Mouse (Mus musculus) liver, embryonic 12.5 days (tissue): ENCODE data around the gene Ulk4. TPM values are rescaled to one million over a fixed set of nuclear protein-coding genes. Genes with fewer than 3 reads are reported as not detected.

Source experiments
- ATAC-seq: fragments of 200-750 bp; cut with Nextera tagmentation; 2 replicates; pipeline ENCODE4 v1.8.0; 2017; ENCODE audit warnings: moderate number of reproducible peaks, mild to moderate bottlenecking, moderate library complexity
- H3K27ac ChIP-seq: fragments of 300-500 bp; sonication (generic); 2 replicates; pipeline ENCODE4 v1.5.1; 2016; ENCODE audit warnings: mild to moderate bottlenecking
- H3K27me3 ChIP-seq: fragments of 300-500 bp; sonication (generic); replicated peaks from 2 replicates; pipeline ENCODE4 v1.6.1; 2016; ENCODE audit warnings: mild to moderate bottlenecking, moderate library complexity
- H3K36me3 ChIP-seq: fragments of 300-500 bp; sonication (generic); 2 replicates; pipeline ENCODE4 v1.6.1; 2016; ENCODE audit warnings: mild to moderate bottlenecking, moderate library complexity
- H3K4me1 ChIP-seq: fragments of 300-500 bp; sonication (generic); 2 replicates; pipeline ENCODE4 v1.6.1; 2016
- H3K4me2 ChIP-seq: fragments of 300-500 bp; sonication (generic); 2 replicates; pipeline ENCODE4 v1.6.1; 2016; ENCODE audit warnings: mild to moderate bottlenecking, moderate library complexity
- H3K4me3 ChIP-seq: fragments of 300-500 bp; sonication (generic); 2 replicates; pipeline ENCODE4 v1.5.1; 2016; ENCODE audit warnings: mild to moderate bottlenecking, moderate library complexity
- H3K9ac ChIP-seq: fragments of 300-500 bp; sonication (generic); 2 replicates; pipeline ENCODE4 v1.6.1; 2016; ENCODE audit warnings: mild to moderate bottlenecking, moderate library complexity
- H3K9me3 ChIP-seq: fragments of 300-500 bp; sonication (generic); replicated peaks from 2 replicates; pipeline ENCODE4 v1.6.1; 2016; ENCODE audit warnings: mild to moderate bottlenecking, moderate library complexity
- WGBS: fragments of 180-500 bp; shearing (Covaris S2); methylation state at CpG from one replicate; pipeline ENCODE4 v1.1.7; 2016; ENCODE audit not compliant: insufficient replicate concordance; 5-methylcytosine and 5-hydroxymethylcytosine counted together
- polyA plus RNA-seq: library from polyadenylated mRNA; unstranded; fragments of >200 nt; fragmentation: Nextera tagmentation; extraction: Ambion mirVana; gene quantifications from 2 replicates; pipeline ENCODE4 v1.2.1, GENCODE M21; 2016

Ulk4 gene
- polyA plus RNA-seq, 1 experiment from 2014 or later, result 52.6 TPM

DNA sequence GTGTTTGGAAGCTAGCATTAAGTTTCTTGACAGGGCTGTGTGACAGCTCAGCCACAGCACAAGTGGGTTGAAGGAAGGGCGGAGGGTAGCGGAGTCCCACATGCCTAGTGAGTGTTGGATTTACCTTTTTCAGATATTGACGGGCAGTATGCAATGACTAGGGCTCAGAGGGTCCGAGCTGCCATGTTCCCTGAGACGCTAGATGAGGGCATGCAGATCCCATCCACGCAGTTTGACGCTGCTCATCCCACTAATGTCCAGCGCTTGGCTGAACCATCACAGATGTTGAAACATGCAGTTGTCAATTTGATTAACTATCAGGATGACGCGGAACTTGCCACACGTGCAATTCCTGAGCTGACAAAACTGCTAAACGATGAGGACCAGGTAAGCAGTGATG is 326.2 kb downstream of the Ulk4 start:
- no peak for ATAC-seq
- H3K9me3 ChIP-seq, result no peaks in the 10 kb centered on the region
- 89% methylated on average over 12 of the region's 12 CpGs for WGBS
- no peak overlapping the region for H3K4me3 ChIP-seq
- no peak overlapping the region for H3K27ac ChIP-seq
- peaks cover 20% of the 10 kb centered on the region for H3K4me1 ChIP-seq
- H3K4me2 ChIP-seq, result no peak overlapping the region
- H3K9ac ChIP-seq, result no peak overlapping the region
- no peaks in the 10 kb centered on the region for H3K27me3 ChIP-seq
- H3K36me3 ChIP-seq, result peaks cover 71% of the 10 kb centered on the region

DNA sequence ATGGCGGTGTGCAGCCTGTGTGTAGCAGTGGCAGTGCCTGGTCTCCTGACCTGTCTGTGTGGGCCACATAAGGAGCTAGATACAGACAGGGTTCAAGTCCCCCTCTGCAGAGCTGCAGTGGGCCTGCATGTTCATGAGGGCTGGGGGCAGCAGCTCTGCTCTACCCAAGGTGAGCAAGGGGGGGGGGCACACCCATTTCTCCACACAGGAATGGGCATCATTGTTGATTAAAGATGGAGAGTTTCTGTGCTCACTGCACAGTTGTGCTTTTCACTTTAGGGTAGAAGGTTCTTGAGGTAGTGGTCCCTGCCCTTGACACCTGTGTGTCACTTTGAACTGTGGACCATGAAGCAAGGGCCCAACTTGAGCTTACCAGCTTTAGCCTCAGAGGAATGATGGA is 328.2 kb downstream of the Ulk4 start:
- no peaks in the 10 kb centered on the region for H3K9me3 ChIP-seq
- H3K4me1 ChIP-seq, result peaks cover 38% of the 10 kb centered on the region
- ATAC-seq, result no peak
- H3K27ac ChIP-seq, result no peak overlapping the region
- WGBS, result 85% methylated on average over 1 of the region's 1 CpGs
- H3K36me3 ChIP-seq, result peaks cover 56% of the 10 kb centered on the region
- no peaks in the 10 kb centered on the region for H3K27me3 ChIP-seq
- no peak overlapping the region for H3K4me2 ChIP-seq
- H3K4me3 ChIP-seq, result no peak overlapping the region
- no peak overlapping the region for H3K9ac ChIP-seq

DNA sequence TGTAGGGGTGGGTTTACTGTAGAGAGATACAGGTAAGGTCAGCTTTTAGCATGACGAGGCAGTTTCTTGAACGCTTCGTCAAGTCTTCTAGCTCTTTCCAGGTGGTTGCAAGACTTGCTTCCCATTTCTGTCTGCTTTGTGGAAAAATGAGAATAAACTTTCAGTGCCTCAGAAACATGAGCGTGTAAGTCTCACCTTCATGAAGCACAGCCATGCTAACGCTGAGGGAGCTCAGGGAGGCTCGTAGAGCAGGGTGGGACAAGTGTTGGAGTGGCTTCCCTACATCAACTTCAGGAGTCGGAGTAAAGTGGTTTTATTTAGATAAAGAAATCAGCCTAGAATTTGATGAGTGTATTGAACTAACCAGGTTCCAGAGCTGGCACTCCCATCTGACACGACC is 330.9 kb downstream of the Ulk4 start:
- no peak for ATAC-seq
- Histone ChIP-seq H3K36me3 (peaks cover 54% of the 10 kb centered on the region), H3K9me3 (no peaks in the 10 kb centered on the region), H3K9ac (no peak overlapping the region), H3K27me3 (no peaks in the 10 kb centered on the region), H3K27ac (no peak overlapping the region), H3K4me1 (peaks cover 62% of the 10 kb centered on the region), H3K4me2 (no peak overlapping the region), H3K4me3 (no peak overlapping the region)
- WGBS, result 81% methylated on average over 8 of the region's 8 CpGs

GRCm38 (mm10) chr9:120944211-120944610 is 332.8 kb downstream of the Ulk4 start:
- 29% methylated on average over 3 of the region's 3 CpGs for WGBS
- Histone ChIP-seq H3K27me3 (no peaks in the 10 kb centered on the region), H3K4me3 (no peak overlapping the region), H3K36me3 (peaks cover 56% of the 10 kb centered on the region), H3K9me3 (no peaks in the 10 kb centered on the region), H3K4me1 (peaks cover 81% of the 10 kb centered on the region), H3K9ac (no peak overlapping the region), H3K4me2 (peak overlapping the region; percentile 21; the same call in 1 of the 2 replicates), H3K27ac (peak overlapping the region; percentile 32; the same call in 1 of the 2 replicates)
- ATAC-seq, result 0 out of 2 replicates have a peak, but pooled peaks have one; percentile 45

DNA sequence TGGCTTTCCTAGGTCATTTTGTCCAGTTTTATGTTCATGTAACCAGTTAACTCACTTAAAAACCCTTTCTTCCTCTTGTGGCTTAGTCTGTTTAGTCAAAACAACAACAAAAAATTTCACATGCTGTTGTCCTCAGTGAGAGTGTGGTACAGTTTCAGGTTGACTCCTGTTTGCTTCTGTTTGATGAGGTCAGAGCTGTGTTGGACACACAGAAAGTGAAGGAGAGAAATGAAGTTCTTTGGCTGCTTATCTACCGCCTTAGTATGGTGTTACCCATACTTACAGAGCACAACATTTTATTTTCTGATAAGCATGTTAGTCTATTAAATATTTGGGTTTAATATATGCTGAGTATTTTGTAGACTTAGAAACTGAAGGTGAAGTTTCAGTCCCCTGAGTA is 333.2 kb downstream of the Ulk4 start:
- H3K27me3 ChIP-seq, result no peaks in the 10 kb centered on the region
- peaks cover 81% of the 10 kb centered on the region for H3K4me1 ChIP-seq
- 0 out of 2 replicates have a peak overlapping the region, but pooled peaks have one; percentile 7 for H3K27ac ChIP-seq
- no peaks in the 10 kb centered on the region for H3K9me3 ChIP-seq
- no peak overlapping the region for H3K9ac ChIP-seq
- peak; percentile 57 for ATAC-seq
- 38% methylated on average over 1 of the region's 1 CpGs for WGBS
- peaks cover 53% of the 10 kb centered on the region for H3K36me3 ChIP-seq
- H3K4me3 ChIP-seq, result no peak overlapping the region
- peak overlapping the region; percentile 21; the same call in 1 of the 2 replicates for H3K4me2 ChIP-seq

DNA sequence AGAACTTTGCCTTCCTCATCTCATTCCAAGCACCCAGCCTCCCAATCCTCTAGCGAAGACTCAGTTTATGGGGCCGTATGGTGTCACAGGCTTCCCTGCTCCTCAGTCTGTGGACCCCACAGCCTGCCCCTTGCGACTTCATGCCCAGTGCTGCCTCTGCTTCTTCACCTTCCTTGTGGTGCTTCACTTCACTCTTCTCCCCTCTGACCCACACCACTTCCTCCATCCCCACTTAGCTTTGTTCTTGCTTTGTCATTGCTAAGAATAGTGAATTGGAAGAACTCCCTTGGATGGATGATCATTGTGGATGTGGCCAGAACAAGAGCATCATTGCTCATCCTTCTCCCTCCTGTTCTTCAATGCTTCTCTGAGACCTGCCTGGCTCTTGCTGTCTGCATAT is 336.1 kb downstream of the Ulk4 start:
- Histone ChIP-seq H3K9ac (no peak overlapping the region), H3K4me3 (no peak overlapping the region), H3K27ac (no peak overlapping the region), H3K4me1 (peaks cover 95% of the 10 kb centered on the region), H3K27me3 (no peaks in the 10 kb centered on the region), H3K9me3 (no peaks in the 10 kb centered on the region), H3K4me2 (no peak overlapping the region), H3K36me3 (peaks cover 66% of the 10 kb centered on the region)
- WGBS, result 87% methylated on average over 3 of the region's 3 CpGs
- ATAC-seq, result no peak

- H3K4me2 ChIP-seq, result peak overlapping the region; percentile 82
- H3K27ac ChIP-seq, result no peak overlapping the region
- ATAC-seq, result no peak
- peak overlapping the region; percentile 93; the same call in 1 of the 2 replicates for H3K9ac ChIP-seq
- no peaks in the 10 kb centered on the region for H3K9me3 ChIP-seq
- peaks cover 40% of the 10 kb centered on the region for H3K36me3 ChIP-seq
- H3K4me3 ChIP-seq, result peak overlapping the region; percentile 92
- H3K4me1 ChIP-seq, result peaks cover 70% of the 10 kb centered on the region
- 23% methylated on average over 8 of the region's 8 CpGs for WGBS
- no peaks in the 10 kb centered on the region for H3K27me3 ChIP-seq
These were observed 340.6 kb downstream of the Ulk4 start for GRCm38 (mm10) chr9:120936351-120936750.

- peaks cover 32% of the 10 kb centered on the region for H3K36me3 ChIP-seq
- H3K27ac ChIP-seq, result peak overlapping the region; percentile 92
- H3K27me3 ChIP-seq, result no peaks in the 10 kb centered on the region
- peak overlapping the region; percentile 93 for H3K9ac ChIP-seq
- WGBS, result 27% methylated on average over 4 of the region's 4 CpGs
- no peak for ATAC-seq
- H3K4me2 ChIP-seq, result peak overlapping the region; percentile 82
- no peaks in the 10 kb centered on the region for H3K9me3 ChIP-seq
- H3K4me1 ChIP-seq, result peaks cover 62% of the 10 kb centered on the region
- peak overlapping the region; percentile 92 for H3K4me3 ChIP-seq
These were observed 341.4 kb downstream of the Ulk4 start for GRCm38 (mm10) chr9:120935634-120935922.

GRCm38 (mm10) chr9:120934821-120935633 is 342.0 kb downstream of the Ulk4 start:
- H3K36me3 ChIP-seq, result peaks cover 27% of the 10 kb centered on the region
- no peak for ATAC-seq
- H3K4me3 ChIP-seq, result peak overlapping the region; percentile 92
- no peaks in the 10 kb centered on the region for H3K27me3 ChIP-seq
- peak overlapping the region; percentile 93 for H3K9ac ChIP-seq
- H3K4me1 ChIP-seq, result peaks cover 57% of the 10 kb centered on the region
- peak overlapping the region; percentile 82 for H3K4me2 ChIP-seq
- H3K9me3 ChIP-seq, result no peaks in the 10 kb centered on the region
- peak overlapping the region; percentile 92 for H3K27ac ChIP-seq
- 9% methylated on average over 14 of the region's 14 CpGs for WGBS

DNA sequence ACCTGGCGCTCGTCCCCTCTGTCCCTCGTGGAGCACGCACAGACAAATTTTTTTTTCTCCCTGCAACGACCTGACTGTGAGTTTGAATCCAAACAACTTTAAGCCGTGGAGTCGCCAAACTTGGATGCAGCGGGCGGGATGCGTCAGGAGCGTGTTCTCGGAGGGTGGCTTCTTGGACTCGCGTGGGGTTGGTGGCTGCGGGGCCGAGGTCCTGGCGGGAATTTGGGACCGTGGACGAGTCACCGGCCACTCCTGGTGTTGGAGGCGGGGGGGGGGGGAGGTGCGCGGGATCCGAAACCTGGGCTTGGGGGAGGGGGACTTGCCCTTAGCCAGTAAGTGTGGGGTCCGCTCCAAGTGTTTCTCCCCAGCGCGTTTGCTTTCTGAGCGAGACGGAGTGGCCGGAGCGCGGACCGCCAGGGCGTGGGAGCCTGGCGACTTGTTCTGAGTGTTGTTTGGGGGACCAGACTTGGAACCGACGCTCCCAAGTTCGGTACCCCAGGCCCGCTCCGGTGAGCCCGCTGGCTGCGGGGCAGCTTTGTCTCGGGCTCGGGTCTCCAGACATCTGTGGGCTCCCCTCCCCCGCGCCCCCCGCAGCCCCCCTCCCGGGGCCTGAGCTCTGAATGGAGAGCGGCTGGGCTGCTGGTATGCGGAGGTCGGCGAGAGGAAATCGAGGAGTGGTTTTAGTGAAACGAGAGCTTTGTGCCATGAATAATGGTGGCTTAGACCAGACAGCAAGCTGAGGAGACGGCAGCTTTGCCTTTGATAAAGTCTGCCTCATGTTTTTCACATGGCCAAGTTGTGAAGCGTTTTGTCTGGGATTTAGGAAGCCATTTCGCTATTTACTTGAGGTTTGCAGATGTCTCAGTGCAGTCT is 342.9 kb downstream of the Ulk4 start:
- H3K4me3 ChIP-seq, result peak overlapping the region; percentile 92
- 0 out of 2 replicates have a peak, but pooled peaks have one; percentile 0 for ATAC-seq
- peaks cover 48% of the 10 kb centered on the region for H3K4me1 ChIP-seq
- WGBS, result 1% methylated on average over 57 of the region's 57 CpGs
- H3K4me2 ChIP-seq, result peak overlapping the region; percentile 82
- H3K27me3 ChIP-seq, result no peaks in the 10 kb centered on the region
- H3K36me3 ChIP-seq, result peaks cover 19% of the 10 kb centered on the region
- H3K9ac ChIP-seq, result peak overlapping the region; percentile 93
- H3K27ac ChIP-seq, result peak overlapping the region; percentile 92
- H3K9me3 ChIP-seq, result no peaks in the 10 kb centered on the region

GRCm38 (mm10) chr9:120933587-120933885 is 343.5 kb downstream of the Ulk4 start:
- ATAC-seq, result peak; percentile 69
- H3K36me3 ChIP-seq, result peaks cover 17% of the 10 kb centered on the region
- WGBS, result under 1% methylated on average over 37 of the region's 58 CpGs

More at GRCm38 (mm10) chr9:120933587-120933885, 343.5 kb downstream of the Ulk4 start:
- peak overlapping the region; percentile 82 for H3K4me2 ChIP-seq
- no peaks in the 10 kb centered on the region for H3K9me3 ChIP-seq
- H3K27ac ChIP-seq, result peak overlapping the region; percentile 92
- H3K27me3 ChIP-seq, result no peaks in the 10 kb centered on the region
- H3K9ac ChIP-seq, result peak overlapping the region; percentile 93
- peaks cover 44% of the 10 kb centered on the region for H3K4me1 ChIP-seq
- H3K4me3 ChIP-seq, result peak overlapping the region; percentile 92
